8 mouse cellular contexts compared by ENCODE assay signal in genomic region chr13:64824856-64825255, GRCm38 (mm10).
DNase-seq lines count a peak whose midpoint lies in the region; ATAC-seq and TF ChIP-seq lines count a peak whose summit lies in the region.
"Not testable (repeated sequence)": the region's sequence is repeated elsewhere in the genome, so short reads cannot be mapped to it uniquely, and the experiment has no call there.

No protein-coding gene starts in this region.

- not testable (repeated sequence) for H3K36me3 ChIP-seq in embryonic facial prominence, embryonic 11.5 days (replicated peaks; ENCODE audit: control insufficient read depth, insufficient read depth, low read depth, low read length); intestine, postnatal 0 days (ENCODE audit: control insufficient read depth, insufficient read depth)

- not testable (repeated sequence) for H3K27ac ChIP-seq in embryonic facial prominence, embryonic 11.5 days (replicated peaks; ENCODE audit: low read depth, low read length); intestine, postnatal 0 days (ENCODE audit: low read depth, low read length)

- DNase-seq in 3T3-L1 (ENCODE audit: low read depth, low spot score): peak; percentile 1
- DNase-seq in ES-CJ7 (ENCODE audit: low read depth, low spot score): peak; percentile 84
- DNase-seq in ZHBTc4 (ENCODE audit: low read depth, low spot score): peak; percentile 84
- peak; percentile 33 for DNase-seq in c-Kit-positive CD71-positive TER-119-negative erythroid progenitor cells, embryonic 14.5 days (ENCODE audit: low read depth)
- peak; percentile 10 for DNase-seq in embryonic facial prominence, embryonic 11.5 days (ENCODE audit: low spot score)
- DNase-seq in mesoderm, embryonic 11.5 days (ENCODE audit: low read depth, low spot score): peak; percentile 23
- peak; percentile 14 for DNase-seq in thymus, postnatal 4 days

- not testable (repeated sequence) for H3K4me3 ChIP-seq in embryonic facial prominence, embryonic 11.5 days (ENCODE audit: low read depth, low read length); intestine, postnatal 0 days (ENCODE audit: low read depth, low read length)

- H3K9me3 ChIP-seq in embryonic facial prominence, embryonic 11.5 days (replicated peaks; ENCODE audit: control insufficient read depth, low read length); intestine, postnatal 0 days (ENCODE audit: control insufficient read depth): not testable (repeated sequence)

- H3K9ac ChIP-seq in embryonic facial prominence, embryonic 11.5 days (replicated peaks; ENCODE audit: low read length); intestine, postnatal 0 days (ENCODE audit: low read depth, low read length): not testable (repeated sequence)

- ATAC-seq in embryonic facial prominence, embryonic 11.5 days (replicated peaks; ENCODE audit: insufficient number of reproducible peaks, low FRiP score, low TSS enrichment, low read depth); intestine, postnatal 0 days: not testable (repeated sequence)

- H3K4me1 ChIP-seq in embryonic facial prominence, embryonic 11.5 days (ENCODE audit: control insufficient read depth, insufficient read depth, low read length); intestine, postnatal 0 days (replicated peaks; ENCODE audit: control insufficient read depth, insufficient read depth, low read length): not testable (repeated sequence)

- H3K27me3 ChIP-seq in embryonic facial prominence, embryonic 11.5 days (ENCODE audit: control insufficient read depth, insufficient read depth, low read length); intestine, postnatal 0 days (replicated peaks; ENCODE audit: control insufficient read depth, insufficient read depth, low read length): not testable (repeated sequence)

- 0 out of 2 replicates have a peak, but pooled peaks have one; percentile 11 for TF ChIP-seq CTCF in intestine, postnatal 0 days (IDR thresholded peaks at IDR 0.05; ENCODE audit: low read depth)

- WGBS in embryonic facial prominence, embryonic 11.5 days: 47% methylated on average over 5 of the region's 5 CpGs
- WGBS in intestine, postnatal 0 days: 54% methylated on average over 5 of the region's 5 CpGs

- H3K4me2 ChIP-seq in embryonic facial prominence, embryonic 11.5 days (ENCODE audit: low read depth, low read length); intestine, postnatal 0 days (replicated peaks; ENCODE audit: low read depth): not testable (repeated sequence)

Comparison
In these comparisons a context has a peak if more than half of its experiments do, and no peak if none do; other contexts are left out.
1. DNase-seq: peak in every context shown above with its lines; median percentile 84 in ES-CJ7; 84 in ZHBTc4; 33 in c-Kit-positive CD71-positive TER-119-negative erythroid progenitor cells, embryonic 14.5 days; 23 in mesoderm, embryonic 11.5 days; 14 in thymus, postnatal 4 days; 10 in embryonic facial prominence, embryonic 11.5 days; 1 in 3T3-L1.